Mouse (Mus musculus): ENCODE measurements at regions not wholly inside any gene's neighbourhood (a gene's known extent, or its start where the extent isn't known, plus 50 kb on each side); places are given as distances from the start of the nearest gene placed in this dataset.

DNA sequence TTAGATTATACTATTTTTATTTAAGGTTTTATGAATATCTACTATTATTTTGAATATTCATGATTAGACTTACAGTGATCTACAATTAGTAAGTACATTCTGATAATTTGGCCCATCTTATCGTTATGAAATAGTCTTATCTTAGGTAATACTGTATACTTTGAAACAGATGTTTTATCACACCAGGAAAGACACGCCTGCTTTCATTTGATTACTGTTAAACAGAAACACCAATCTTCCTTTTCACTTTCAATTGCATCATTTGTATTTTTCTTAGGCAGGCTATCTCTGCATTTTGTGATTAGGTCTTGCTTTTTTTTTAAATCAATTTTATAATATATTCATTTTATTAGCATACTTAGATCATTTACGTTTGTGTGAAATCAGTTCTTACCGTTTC lies 280.4 kb upstream of the Ccdc54 start:
- TF ChIP-seq POLR2A (IDR thresholded peaks at IDR 0.05; ENCODE audit: insufficient read depth, low read depth, low read length) (no peak), CTCF (IDR thresholded peaks at IDR 0.05; ENCODE audit: insufficient read depth, low read depth, low read length) (no peak)

Data from olfactory bulb, adult 2 months (tissue).